Mouse (Mus musculus) kidney, postnatal 25 days (tissue): ENCODE data around the gene Ccr10.

Experiments
- DNase-seq, 2 experiments: peaks; one replicate each; pipeline ENCODE4 v3.0.0; 2021; ENCODE audit warnings: mixed read lengths in 2 of 2

Gene Ccr10

GRCm38 (mm10) chr11:101188166-101188805 lies 13.0 kb upstream of the Ccr10 start:
- DNase-seq, result no peak

- no peak for DNase-seq
Measured at GRCm38 (mm10) chr11:101187541-101187940, 12.3 kb upstream of the Ccr10 start.

GRCm38 (mm10) chr11:101186526-101187247 lies 11.4 kb upstream of the Ccr10 start:
- DNase-seq, result no peak

GRCm38 (mm10) chr11:101185441-101185840 lies 10.2 kb upstream of the Ccr10 start:
- DNase-seq, result no peak

- no peak for DNase-seq
Measured at GRCm38 (mm10) chr11:101184984-101185383, 9.7 kb upstream of the Ccr10 start.

- DNase-seq, result no peak
Measured at GRCm38 (mm10) chr11:101182771-101183517, 7.7 kb upstream of the Ccr10 start.

GRCm38 (mm10) chr11:101181961-101182360 lies 6.7 kb upstream of the Ccr10 start:
- no peak for DNase-seq

GRCm38 (mm10) chr11:101180846-101181740 lies 5.8 kb upstream of the Ccr10 start:
- DNase-seq, result peak; percentile 64 to 85

GRCm38 (mm10) chr11:101180261-101180660 lies 5.0 kb upstream of the Ccr10 start:
- no peak for DNase-seq

- DNase-seq, result no peak
Measured at GRCm38 (mm10) chr11:101179306-101179705, 4.1 kb upstream of the Ccr10 start.

- no peak for DNase-seq
Measured at GRCm38 (mm10) chr11:101178061-101179058, 3.1 kb upstream of the Ccr10 start.

- DNase-seq, result peak; percentile 69 to 76
Measured at GRCm38 (mm10) chr11:101176933-101177773, 1.9 kb upstream of the Ccr10 start.

- DNase-seq, result peak; percentile 54 to 64
Measured at GRCm38 (mm10) chr11:101176117-101176691, 961 bp upstream of the Ccr10 start.

GRCm38 (mm10) chr11:101175636-101176116 lies 433 bp upstream of the Ccr10 start:
- no peak for DNase-seq

GRCm38 (mm10) chr11:101174389-101174745 lies 876 bp downstream of the Ccr10 start:
- peak; percentile 52 to 69 for DNase-seq

GRCm38 (mm10) chr11:101173631-101174388 lies 1.4 kb downstream of the Ccr10 start:
- peak; percentile 82 to 92 for DNase-seq

- peak; percentile 89 to 92 for DNase-seq
Measured at GRCm38 (mm10) chr11:101173112-101173511, 2.1 kb downstream of the Ccr10 start.

GRCm38 (mm10) chr11:101172434-101172815 lies 2.8 kb downstream of the Ccr10 start:
- no peak for DNase-seq
